Mouse (Mus musculus): Measurements from ENCODE around the gene Tiam1.

The Tiam1 gene

GRCm38 (mm10) chr16:90051051-90051450 lies 92.5 kb downstream of the Tiam1 start:
- DNase-seq (ENCODE audit: low read depth, low spot score), result no peak

GRCm38 (mm10) chr16:90047841-90048240 lies 95.7 kb downstream of the Tiam1 start:
- DNase-seq (ENCODE audit: low read depth, low spot score), result no peak

GRCm38 (mm10) chr16:90046494-90047158 lies 96.9 kb downstream of the Tiam1 start:
- DNase-seq (ENCODE audit: low read depth, low spot score), result no peak

GRCm38 (mm10) chr16:90045611-90046010 lies 98.0 kb downstream of the Tiam1 start:
- DNase-seq (ENCODE audit: low read depth, low spot score), result no peak

- no peak for DNase-seq (ENCODE audit: low read depth, low spot score)
Measured at GRCm38 (mm10) chr16:90044004-90044754, 99.4 kb downstream of the Tiam1 start.

GRCm38 (mm10) chr16:90042874-90043273 lies 100.7 kb downstream of the Tiam1 start:
- DNase-seq (ENCODE audit: low read depth, low spot score), result no peak

- no peak for DNase-seq (ENCODE audit: low read depth, low spot score)
Measured at GRCm38 (mm10) chr16:90042386-90042785, 101.2 kb downstream of the Tiam1 start.

GRCm38 (mm10) chr16:90040771-90041364 lies 102.7 kb downstream of the Tiam1 start:
- no peak for DNase-seq (ENCODE audit: low read depth, low spot score)

- DNase-seq (ENCODE audit: low read depth, low spot score), result no peak
Measured at GRCm38 (mm10) chr16:90035595-90036110, 107.9 kb downstream of the Tiam1 start.

- DNase-seq (ENCODE audit: low read depth, low spot score), result no peak
Measured at GRCm38 (mm10) chr16:90030355-90030754, 113.2 kb downstream of the Tiam1 start.

GRCm38 (mm10) chr16:90027886-90028285 lies 115.7 kb downstream of the Tiam1 start:
- DNase-seq (ENCODE audit: low read depth, low spot score), result no peak

GRCm38 (mm10) chr16:90025526-90026172 lies 117.9 kb downstream of the Tiam1 start:
- DNase-seq (ENCODE audit: low read depth, low spot score), result no peak

- DNase-seq (ENCODE audit: low read depth, low spot score), result no peak
Measured at GRCm38 (mm10) chr16:90023665-90024010, 119.9 kb downstream of the Tiam1 start.

GRCm38 (mm10) chr16:90022932-90023664 lies 120.5 kb downstream of the Tiam1 start:
- no peak for DNase-seq (ENCODE audit: low read depth, low spot score)

GRCm38 (mm10) chr16:90016046-90016445 lies 127.5 kb downstream of the Tiam1 start:
- no peak for DNase-seq (ENCODE audit: low read depth, low spot score)

GRCm38 (mm10) chr16:90014596-90014995 lies 129.0 kb downstream of the Tiam1 start:
- DNase-seq (ENCODE audit: low read depth, low spot score), result no peak

GRCm38 (mm10) chr16:90011521-90012181 lies 131.9 kb downstream of the Tiam1 start:
- peak; percentile 41 for DNase-seq (ENCODE audit: low read depth, low spot score)

- DNase-seq (ENCODE audit: low read depth, low spot score), result no peak
Measured at GRCm38 (mm10) chr16:90008504-90008903, 135.1 kb downstream of the Tiam1 start.

GRCm38 (mm10) chr16:90007391-90007977 lies 136.1 kb downstream of the Tiam1 start:
- no peak for DNase-seq (ENCODE audit: low read depth, low spot score)

- no peak for DNase-seq (ENCODE audit: low read depth, low spot score)
Measured at GRCm38 (mm10) chr16:90003556-90003955, 140.0 kb downstream of the Tiam1 start.
